Mouse (Mus musculus) T-helper 1 cell (primary cell): ENCODE results near the gene Ubtd1.
"Not testable (repeated sequence)": the region's sequence is repeated elsewhere in the genome, so short reads cannot be mapped to it uniquely, and the experiment has no call there.

Experiments
- in situ Hi-C: fragments of 300-600 bp; cut with MboI, MseI; formaldehyde crosslinking; loops from one replicate; pipeline ENCODE4 v1.15.1; 2025; ENCODE audit warnings: high pct_unique_total_duplicates

The Ubtd1 gene

GRCm38 (mm10) chr19:42058426-42058825 is 76.9 kb downstream of the Ubtd1 start:
- in situ Hi-C loops: no loop called here

GRCm38 (mm10) chr19:42061443-42061842 is 79.9 kb downstream of the Ubtd1 start:
- in situ Hi-C loops: no loop called here

- in situ Hi-C loops: no loop called here
These were observed 87.1 kb downstream of the Ubtd1 start for GRCm38 (mm10) chr19:42068441-42069240.

- in situ Hi-C loops: no loop called here
These were observed 87.6 kb downstream of the Ubtd1 start for GRCm38 (mm10) chr19:42069241-42069525.

- in situ Hi-C loops: loop anchor here (10.0 kb wide), 1 partner anchor 1614 kb away; the partner anchor contains the start of gene Entpd7
These were observed 89.7 kb downstream of the Ubtd1 start for GRCm38 (mm10) chr19:42071221-42071620.

- in situ Hi-C loops: loop anchor here (10.0 kb wide), 1 partner anchor 1613 kb away; the partner anchor contains the start of gene Entpd7
These were observed 90.5 kb downstream of the Ubtd1 start for GRCm38 (mm10) chr19:42071886-42072608.

- in situ Hi-C loops: loop anchor here (10.0 kb wide), 1 partner anchor 1612 kb away; the partner anchor contains the start of gene Entpd7
These were observed 91.2 kb downstream of the Ubtd1 start for GRCm38 (mm10) chr19:42072802-42073201.

GRCm38 (mm10) chr19:42075051-42075450 is 93.5 kb downstream of the Ubtd1 start:
- in situ Hi-C loops: loop anchor here (10.0 kb wide), 1 partner anchor 1610 kb away; the partner anchor contains the start of gene Entpd7

GRCm38 (mm10) chr19:42075992-42076391 is 94.4 kb downstream of the Ubtd1 start:
- in situ Hi-C loops: loop anchor here (10.0 kb wide), 1 partner anchor 1609 kb away; the partner anchor contains the start of gene Entpd7

- in situ Hi-C loops: loop anchor here (10.0 kb wide), 1 partner anchor 1606 kb away; the partner anchor contains the start of gene Entpd7
These were observed 97.0 kb downstream of the Ubtd1 start for GRCm38 (mm10) chr19:42078566-42078965.

- in situ Hi-C loops: loop anchor here (10.0 kb wide), 1 partner anchor 1606 kb away; the partner anchor contains the start of gene Entpd7
These were observed 97.4 kb downstream of the Ubtd1 start for GRCm38 (mm10) chr19:42079006-42079405.

GRCm38 (mm10) chr19:42079950-42080349 is 98.4 kb downstream of the Ubtd1 start:
- in situ Hi-C loops: loop anchor here (10.0 kb wide), 1 partner anchor 1605 kb away; the partner anchor contains the start of gene Entpd7

GRCm38 (mm10) chr19:42080469-42080868 is 98.9 kb downstream of the Ubtd1 start:
- in situ Hi-C loops: no loop called here

- in situ Hi-C loops: not testable (repeated sequence)
These were observed 100.0 kb downstream of the Ubtd1 start for GRCm38 (mm10) chr19:42081613-42082012.
